Mouse (Mus musculus) C2C12 (cell line): ENCODE results near the gene Dus4l. TPM values are rescaled to one million over a fixed set of nuclear protein-coding genes. Genes with fewer than 3 reads are reported as not detected.
"Not testable (repeated sequence)": the region's sequence is repeated elsewhere in the genome, so short reads cannot be mapped to it uniquely, and the experiment has no call there.

Experiments used
- H3K27me3 ChIP-seq: one replicate; pipeline ENCODE4 v1.6.1; 2011; ENCODE audit not compliant: control insufficient read depth, insufficient read depth, insufficient read length
- H3K36me3 ChIP-seq: one replicate; pipeline ENCODE4 v1.6.1; 2011; ENCODE audit not compliant: control insufficient read depth, insufficient read depth
- H3K4me3 ChIP-seq: one replicate; pipeline ENCODE4 v1.5.1; 2011; ENCODE audit warnings: mild to moderate bottlenecking, control low read depth; ENCODE audit not compliant: poor library complexity, insufficient read depth, severe bottlenecking
- H3K79me2 ChIP-seq: one replicate; pipeline ENCODE4 v1.6.1; 2011; ENCODE audit not compliant: control insufficient read depth, insufficient read depth
- H3K79me3 ChIP-seq: one replicate; pipeline ENCODE4 v1.6.1; 2011; ENCODE audit warnings: low read depth, control low read depth
- H3ac ChIP-seq: one replicate; pipeline ENCODE3; 2011; ENCODE audit warnings: low read depth; ENCODE audit not compliant: control insufficient read depth, insufficient read length
- CEBPB ChIP-seq: IDR thresholded peaks from one replicate; pipeline ENCODE4 v1.6.1; 2011; ENCODE audit warnings: low read depth, mild to moderate bottlenecking, control low read depth, moderate library complexity
- CTCF ChIP-seq: IDR thresholded peaks from one replicate; pipeline ENCODE4 v1.5.1; 2011; ENCODE audit not compliant: control insufficient read depth, insufficient read depth, insufficient read length
- FOSL1 ChIP-seq: IDR thresholded peaks from one replicate; pipeline ENCODE4 v1.8.0; 2011; ENCODE audit warnings: mild to moderate bottlenecking, low read length; ENCODE audit not compliant: poor library complexity, insufficient read depth, severe bottlenecking
- MAX ChIP-seq: IDR thresholded peaks from one replicate; pipeline ENCODE4 v1.6.1; 2011; ENCODE audit warnings: mild to moderate bottlenecking, control low read depth
- MYOD1 ChIP-seq: IDR thresholded peaks from one replicate; pipeline ENCODE4 v1.6.1; 2011; ENCODE audit warnings: low read depth; ENCODE audit not compliant: control insufficient read depth, insufficient read length
- MYOG ChIP-seq: IDR thresholded peaks from one replicate; pipeline ENCODE4 v1.6.1; 2011; ENCODE audit not compliant: control insufficient read depth, insufficient read length; ENCODE audit errors: extremely low read depth
- USF1 ChIP-seq: IDR thresholded peaks from one replicate; pipeline ENCODE4 v1.6.1; 2011; ENCODE audit warnings: low read depth, mild to moderate bottlenecking, control low read depth, moderate library complexity
- polyA plus RNA-seq: library from polyadenylated mRNA; unstranded; fragments of >200 nt; fragmentation: generic; extraction: Trizol; gene quantifications from one replicate; pipeline ENCODE4 v1.2.1, GENCODE M21; 2012; ENCODE audit warnings: missing spikeins

Dus4l gene
- polyA plus RNA-seq, 1 experiment, result 4.1 TPM

DNA sequence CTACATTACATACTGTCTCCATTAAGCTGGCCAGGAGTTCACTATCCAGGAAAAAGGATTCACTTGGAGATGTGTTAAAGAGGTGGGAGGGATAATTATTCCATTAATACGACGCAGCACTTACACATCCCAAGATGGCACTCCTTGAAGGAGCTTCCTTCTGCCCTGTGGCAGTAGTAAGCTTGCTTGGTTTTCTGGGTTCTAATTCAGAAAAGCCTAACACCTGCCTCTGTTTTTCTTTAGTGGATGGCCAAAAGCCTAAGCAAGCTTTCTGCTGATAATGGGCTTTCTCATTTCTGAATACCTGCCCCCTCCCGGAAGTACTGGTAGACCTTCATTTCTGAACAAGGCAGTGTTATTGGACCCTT is 19.4 kb downstream of the Dus4l start:
- Histone ChIP-seq H3K79me2 (no peaks in the 10 kb centered on the region), H3K79me3 (no peaks in the 10 kb centered on the region), H3ac (peak overlapping the region; percentile 6), H3K4me3 (no peak overlapping the region), H3K27me3 (no peaks in the 10 kb centered on the region), H3K36me3 (peaks cover 3% of the 10 kb centered on the region)
- TF ChIP-seq CEBPB (no peak), MYOG (no peak), CTCF (no peak), FOSL1 (no peak), MYOD1 (no peak), MAX (no peak), USF1 (no peak)

DNA sequence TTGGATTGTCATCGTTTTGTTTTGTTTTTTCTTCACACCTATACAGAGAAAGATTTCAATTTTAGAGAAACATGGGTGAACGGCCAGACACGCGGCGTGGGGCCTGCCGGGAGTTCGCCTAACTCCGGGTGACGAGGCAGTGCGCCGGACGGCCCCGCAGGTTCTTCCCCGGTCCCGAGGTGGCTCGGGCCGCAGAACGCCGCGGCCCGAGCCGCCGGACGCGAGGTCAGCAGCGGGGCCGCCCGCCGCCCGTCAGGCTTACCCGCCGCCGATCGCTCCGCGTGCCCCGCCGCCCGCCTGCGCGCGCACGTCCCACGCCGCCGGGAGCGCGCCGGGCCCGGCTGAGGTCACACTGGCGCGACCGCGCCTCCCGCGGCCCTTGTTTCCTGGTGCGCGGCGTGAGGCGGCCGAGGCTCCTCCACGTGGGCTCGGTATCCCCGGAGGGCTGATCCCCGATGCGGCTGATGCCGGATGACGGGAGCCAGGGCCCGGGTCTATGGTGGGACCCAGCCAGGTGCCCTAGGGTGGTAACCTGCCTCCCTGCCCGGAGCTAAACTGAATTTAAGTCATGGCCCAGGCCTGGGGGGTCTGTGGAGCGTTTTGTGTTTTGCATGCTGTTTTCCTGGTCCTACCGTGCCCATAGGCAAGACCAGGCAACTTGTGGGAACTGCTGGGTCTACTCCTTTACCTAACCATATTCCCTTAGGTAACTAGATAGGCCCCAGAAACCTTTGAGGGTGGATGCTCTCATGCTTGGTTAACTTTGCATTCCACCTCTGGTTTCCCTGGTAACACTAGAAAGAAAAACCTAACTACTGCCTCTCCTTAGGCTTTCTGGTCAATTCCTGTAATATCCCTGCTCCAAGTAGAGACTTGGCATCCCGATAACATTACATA is 20.0 kb downstream of the Dus4l start, which contains the start of gene Bcap29:
Gene Bcap29 (minus strand): TSS at position 316 of the 897 bp plus-strand sequence.
- TF ChIP-seq MAX, result peak; percentile 84
- TF ChIP-seq MYOG, result no peak
- Histone ChIP-seq H3K79me3 (no peaks in the 10 kb centered on the region), H3K36me3 (no peaks in the 10 kb centered on the region), H3K27me3 (no peaks in the 10 kb centered on the region), H3K79me2 (no peaks in the 10 kb centered on the region), H3K4me3 (peak within 1 kb of the TSS; percentile 47), H3ac (peak within 1 kb of the TSS; percentile 80)

DNA sequence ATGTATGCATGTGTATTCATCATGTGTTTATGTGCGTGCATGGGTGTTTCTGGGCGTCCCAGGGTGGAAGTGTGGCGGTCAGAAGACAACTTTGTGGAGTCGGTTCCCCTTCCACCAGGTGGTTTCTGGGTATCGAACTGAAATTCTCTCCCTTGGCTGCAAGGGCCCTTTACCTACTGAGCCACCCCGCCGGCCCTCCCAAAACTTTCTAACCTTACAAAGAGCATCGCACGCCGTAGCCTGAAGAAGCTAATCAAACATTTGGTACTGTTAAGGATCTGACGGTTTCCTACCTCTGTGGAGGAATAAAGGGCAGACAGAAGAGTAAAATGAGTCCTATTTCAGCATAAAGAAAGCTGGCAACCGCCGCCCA is 20.7 kb downstream of the Dus4l start:
- TF ChIP-seq CEBPB, result no peak
- TF ChIP-seq FOSL1, result no peak
- no peak for TF ChIP-seq USF1
- TF ChIP-seq CTCF, result no peak
- TF ChIP-seq MYOD1, result no peak
- TF ChIP-seq MYOG, result no peak
- no peak for TF ChIP-seq MAX
- H3K79me3 ChIP-seq, result no peaks in the 10 kb centered on the region
- H3K79me2 ChIP-seq, result no peaks in the 10 kb centered on the region
- no peaks in the 10 kb centered on the region for H3K27me3 ChIP-seq
- H3ac ChIP-seq, result peak overlapping the region; percentile 80
- H3K36me3 ChIP-seq, result peaks cover under 1% of the 10 kb centered on the region
- H3K4me3 ChIP-seq, result peak overlapping the region; percentile 47

- not testable (repeated sequence) for H3K79me3 ChIP-seq, H3K27me3 ChIP-seq, H3K4me3 ChIP-seq, H3ac ChIP-seq, H3K79me2 ChIP-seq
- H3K36me3 ChIP-seq, result peaks cover 38% of the 10 kb centered on the region
Observed at GRCm38 (mm10) chr12:31628396-31628795, 26.2 kb downstream of the Dus4l start.

- Histone ChIP-seq H3K4me3 (no peak overlapping the region), H3K79me3 (no peaks in the 10 kb centered on the region), H3K79me2 (no peaks in the 10 kb centered on the region), H3K36me3 (peaks cover 55% of the 10 kb centered on the region), H3K27me3 (no peaks in the 10 kb centered on the region), H3ac (no peak overlapping the region)
- TF ChIP-seq CEBPB (no peak), MYOD1 (no peak), FOSL1 (no peak), USF1 (no peak), MYOG (no peak), CTCF (no peak), MAX (no peak)
Observed at GRCm38 (mm10) chr12:31625016-31625415, 29.6 kb downstream of the Dus4l start.

DNA sequence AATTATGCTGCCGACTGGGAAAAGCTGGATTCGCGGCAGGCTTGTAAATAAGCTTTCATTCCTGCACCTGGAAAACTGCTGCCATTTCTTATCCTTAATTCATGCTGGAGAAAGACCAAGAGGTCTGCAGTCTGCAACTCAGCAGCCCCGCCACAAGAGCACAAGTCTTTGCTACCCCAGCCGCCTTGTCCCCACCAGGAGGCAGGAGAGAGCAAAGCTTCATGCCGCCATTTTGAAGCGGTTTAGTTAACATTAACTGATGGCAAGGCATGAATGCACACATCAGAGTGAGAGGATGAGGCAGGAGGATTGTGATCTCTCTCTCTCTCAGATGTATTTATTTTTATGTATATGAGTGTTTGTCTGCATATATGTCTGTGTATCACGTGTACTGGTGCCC is 34.5 kb downstream of the Dus4l start:
- TF ChIP-seq FOSL1 (no peak), MYOD1 (no peak), CEBPB (no peak), MYOG (no peak), USF1 (no peak), MAX (no peak), CTCF (no peak)

More for the DNA sequence above, 34.5 kb downstream of the Dus4l start:
- Histone ChIP-seq H3K27me3 (no peaks in the 10 kb centered on the region), H3K4me3 (no peak overlapping the region), H3K79me3 (no peaks in the 10 kb centered on the region), H3ac (no peak overlapping the region), H3K36me3 (peaks cover 43% of the 10 kb centered on the region), H3K79me2 (no peaks in the 10 kb centered on the region)
